Mouse (Mus musculus): ENCODE measurements around the gene Kdm5c.

GRCm38 (mm10) chrX:152284746-152285145, 51.9 kb downstream of the Kdm5c start:
- no peak for TF ChIP-seq POLR2A (IDR thresholded peaks at IDR 0.05; ENCODE audit: borderline replicate concordance, insufficient read depth, low read length)
- TF ChIP-seq CTCF (IDR thresholded peaks at IDR 0.05; ENCODE audit: borderline replicate concordance, insufficient read depth, low read depth, low read length) = no peak

All from cerebellum, adult 2 months (tissue).